Mouse (Mus musculus) G1E (cell line): ENCODE results near the gene Nlrc4. TPM values are rescaled to one million over a fixed set of nuclear protein-coding genes. Genes with fewer than 3 reads are reported as not detected.

Source experiments
- ATAC-seq: 2 replicates; pipeline ENCODE4 v1.8.0; 2016; ENCODE audit warnings: mild to moderate bottlenecking; ENCODE audit not compliant: insufficient number of reproducible peaks, poor library complexity, low FRiP score, severe bottlenecking; ENCODE audit errors: extremely low read depth
- DNase-seq: peaks from one replicate; pipeline ENCODE4 v3.0.0; 2012; ENCODE audit warnings: low spot score
- H3K27me3 ChIP-seq: 2 replicates; pipeline ENCODE4 v1.6.1; 2012; ENCODE audit warnings: mild to moderate bottlenecking, low read length, inconsistent platforms; ENCODE audit not compliant: insufficient read depth
- H3K36me3 ChIP-seq: replicated peaks from 2 replicates; pipeline ENCODE3; 2012; ENCODE audit warnings: mild to moderate bottlenecking, inconsistent platforms
- H3K4me1 ChIP-seq: 2 replicates; pipeline ENCODE4 v1.6.1; 2012; ENCODE audit warnings: low read depth, low read length, inconsistent platforms, mixed read lengths; ENCODE audit not compliant: insufficient read depth
- H3K4me3 ChIP-seq: 2 replicates; pipeline ENCODE4 v1.5.1; 2012; ENCODE audit warnings: low read depth, mild to moderate bottlenecking, inconsistent platforms, low read length, moderate library complexity, mixed read lengths
- H3K9me3 ChIP-seq: replicated peaks from 2 replicates; pipeline ENCODE4 v1.6.1; 2012; ENCODE audit warnings: inconsistent platforms
- CTCF ChIP-seq: IDR thresholded peaks from 2 replicates; pipeline ENCODE4 v1.5.1; 2012; ENCODE audit warnings: low read depth, low read length, inconsistent platforms, mixed read lengths
- GATA1 ChIP-seq: IDR thresholded peaks from 2 replicates; pipeline ENCODE4 v1.6.1; 2012; ENCODE audit warnings: borderline replicate concordance, low read length, inconsistent platforms, mixed read lengths
- GATA2 ChIP-seq: IDR thresholded peaks from 2 replicates; pipeline ENCODE4 v1.6.1; 2012; ENCODE audit warnings: low read depth, low read length, inconsistent platforms, borderline replicate concordance
- POLR2AphosphoS5 ChIP-seq: IDR thresholded peaks from 2 replicates; pipeline ENCODE4 v1.6.1; 2012; ENCODE audit warnings: low read depth, low read length, inconsistent platforms; ENCODE audit not compliant: insufficient replicate concordance
- TAL1 ChIP-seq: conservative IDR thresholded peaks from 2 replicates; pipeline ENCODE4 v1.6.1; 2012; ENCODE audit warnings: low read depth, low read length, inconsistent platforms, mixed read lengths
- polyA plus RNA-seq: library from polyadenylated mRNA; stranded (reverse); fragments of >175 nt; gene quantifications from 2 replicates; pipeline ENCODE4 v1.2.3, GENCODE M21; 2012
- total RNA-seq, 2 experiments: library from RNA; stranded (forward) in 1 of 2; stranded (reverse) in 1 of 2; fragments of 200-1000 nt in 1 of 2; fragments of >200 nt in 1 of 2; fragmentation: Nextera tagmentation in 1 of 2; gene quantifications; 2 replicates each; pipeline ENCODE4 v1.2.3; 2014 to 2017

Gene Nlrc4
- total and polyA plus RNA-seq, 3 experiments: 0.03 to 1.3 (median 0.45) TPM

DNA sequence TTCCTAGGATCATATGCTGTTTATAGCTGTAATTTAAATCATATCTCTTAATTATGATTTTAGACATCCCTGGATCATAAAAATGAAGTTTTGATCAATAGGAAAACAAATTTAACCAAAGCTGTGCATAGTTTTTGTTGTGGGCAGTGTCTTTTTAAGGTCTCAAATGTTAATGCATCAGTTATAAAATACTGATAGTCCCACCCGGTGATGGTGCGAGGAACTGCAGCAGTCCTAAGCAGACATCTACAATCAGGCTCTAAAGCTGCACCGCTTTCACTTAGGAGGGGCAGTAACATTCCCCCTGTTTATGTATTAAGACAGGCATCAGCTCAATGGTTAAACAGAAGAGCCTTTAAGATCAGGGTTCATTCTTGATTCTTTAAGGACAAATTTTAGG is 69.1 kb downstream of the Nlrc4 start:
- DNase-seq (no peak), ATAC-seq (no peak)
- peaks cover 4% of the 10 kb centered on the region for H3K4me1 ChIP-seq
- H3K9me3 ChIP-seq: no peaks in the 10 kb centered on the region
- TF ChIP-seq POLR2AphosphoS5: no peak
- no peak for TF ChIP-seq TAL1
- TF ChIP-seq CTCF: no peak
- no peak for TF ChIP-seq GATA1
- TF ChIP-seq GATA2: no peak
- H3K4me3 ChIP-seq: no peak overlapping the region
- H3K27me3 ChIP-seq: no peaks in the 10 kb centered on the region
- peaks cover 38% of the 10 kb centered on the region for H3K36me3 ChIP-seq

DNA sequence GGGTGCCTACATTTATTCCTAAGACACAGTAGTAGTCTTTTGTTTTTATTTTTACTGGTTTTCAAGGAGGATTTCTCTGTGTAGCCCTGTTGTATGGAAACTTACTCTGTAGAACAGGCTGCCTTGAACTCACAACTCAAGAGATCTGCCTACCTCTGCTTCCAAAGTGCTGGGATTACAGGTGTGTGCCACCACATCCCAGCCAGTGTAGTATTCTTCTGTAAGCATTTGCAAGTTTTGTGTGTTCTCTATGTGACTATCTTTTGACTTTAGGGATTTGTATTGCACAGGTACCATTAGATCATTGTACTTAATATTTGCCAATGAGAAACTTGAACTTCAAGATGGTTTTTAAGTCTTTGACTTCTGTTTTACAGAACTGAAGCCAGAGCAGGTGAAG is 72.3 kb downstream of the Nlrc4 start:
- Histone ChIP-seq H3K36me3 (peaks cover 67% of the 10 kb centered on the region), H3K4me1 (no peaks in the 10 kb centered on the region), H3K9me3 (no peaks in the 10 kb centered on the region), H3K4me3 (no peak overlapping the region), H3K27me3 (no peaks in the 10 kb centered on the region)
- ATAC-seq (no peak), DNase-seq (no peak)
- no peak for TF ChIP-seq GATA1
- TF ChIP-seq POLR2AphosphoS5: no peak

DNA sequence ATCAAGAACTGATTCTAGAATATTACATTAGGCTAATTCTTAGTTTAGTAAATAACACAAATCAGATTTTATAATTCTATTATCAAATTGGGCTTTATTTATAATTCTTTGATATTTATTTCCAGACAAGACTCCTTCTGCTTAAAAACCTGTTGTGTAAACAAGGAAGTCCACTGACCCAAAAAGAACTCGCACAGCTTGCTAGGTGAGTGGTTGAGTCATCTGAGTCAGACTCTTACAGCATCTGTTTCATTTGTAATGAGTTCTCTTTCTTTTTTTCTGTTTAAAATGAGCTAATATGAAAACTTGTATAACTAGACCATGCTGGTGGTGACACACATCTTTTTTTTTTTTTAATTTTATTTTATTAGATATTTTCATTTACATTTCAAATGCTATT is 82.0 kb downstream of the Nlrc4 start:
- Histone ChIP-seq H3K9me3 (no peaks in the 10 kb centered on the region), H3K4me1 (no peaks in the 10 kb centered on the region), H3K4me3 (no peak overlapping the region), H3K27me3 (no peaks in the 10 kb centered on the region), H3K36me3 (peaks cover 64% of the 10 kb centered on the region)
- DNase-seq (no peak), ATAC-seq (no peak)
- TF ChIP-seq POLR2AphosphoS5: no peak
- no peak for TF ChIP-seq TAL1
- TF ChIP-seq GATA1: no peak

Other genes starting within 250 kb of the Nlrc4 start
- gene Memo1, start 163.6 kb downstream of the Nlrc4 start, total RNA-seq (2014; fragmentation: Nextera tagmentation): 88.7 and 110 TPM in 2 replicates
- gene Memo1, start 163.6 kb downstream of the Nlrc4 start, total RNA-seq (2017): 194 and 216 TPM in 2 replicates
- gene Memo1, start 163.6 kb downstream of the Nlrc4 start, polyA plus RNA-seq: 61.6 and 76.8 TPM in 2 replicates
- 92.3 and 106 TPM in 2 replicates for gene Dpy30, start 135.2 kb downstream of the Nlrc4 start, total RNA-seq (2014; fragmentation: Nextera tagmentation)
- gene Dpy30, start 135.2 kb downstream of the Nlrc4 start, total RNA-seq (2017): 128 and 130 TPM in 2 replicates
- 67.8 and 76.2 TPM in 2 replicates for gene Dpy30, start 135.2 kb downstream of the Nlrc4 start, polyA plus RNA-seq
- gene Spast, start 120.2 kb downstream of the Nlrc4 start, total RNA-seq (2014; fragmentation: Nextera tagmentation): 31.2 and 31.6 TPM in 2 replicates
- gene Spast, start 120.2 kb downstream of the Nlrc4 start, total RNA-seq (2017): 33.9 and 41.2 TPM in 2 replicates
- 7.9 and 10.4 TPM in 2 replicates for gene Spast, start 120.2 kb downstream of the Nlrc4 start, polyA plus RNA-seq
- 48.2 and 50.7 TPM in 2 replicates for gene Slc30a6, start 63.5 kb downstream of the Nlrc4 start, total RNA-seq (2014; fragmentation: Nextera tagmentation)
- gene Slc30a6, start 63.5 kb downstream of the Nlrc4 start, total RNA-seq (2017): 15.4 and 17.0 TPM in 2 replicates
- 0.99 and 1.2 TPM in 2 replicates for gene Slc30a6, start 63.5 kb downstream of the Nlrc4 start, polyA plus RNA-seq
- gene Yipf4, start 30.4 kb upstream of the Nlrc4 start, total RNA-seq (2014; fragmentation: Nextera tagmentation): 40.2 and 40.5 TPM in 2 replicates
- 32.9 and 49.6 TPM in 2 replicates for gene Yipf4, start 30.4 kb upstream of the Nlrc4 start, total RNA-seq (2017)
- 9.7 and 17.1 TPM in 2 replicates for gene Yipf4, start 30.4 kb upstream of the Nlrc4 start, polyA plus RNA-seq
- gene Birc6, start 69.2 kb upstream of the Nlrc4 start, total RNA-seq (2014; fragmentation: Nextera tagmentation): 266 and 279 TPM in 2 replicates
- gene Birc6, start 69.2 kb upstream of the Nlrc4 start, total RNA-seq (2017): 133 and 151 TPM in 2 replicates
- 25.0 and 33.4 TPM in 2 replicates for gene Birc6, start 69.2 kb upstream of the Nlrc4 start, polyA plus RNA-seq